Mouse (Mus musculus) CD4-positive helper T cell, adult 2 months (primary cell): ENCODE data around the gene Fbxl16.
"Not testable (repeated sequence)": the region's sequence is repeated elsewhere in the genome, so short reads cannot be mapped to it uniquely, and the experiment has no call there.

Experiments
- DNase-seq: peaks from one replicate; pipeline ENCODE4 v3.0.0-alpha.2; 2012; ENCODE audit warnings: low read depth, missing footprints, low spot score

Gene Fbxl16

GRCm38 (mm10) chr17:25795609-25796092 is 13.2 kb upstream of the Fbxl16 start, which contains the start of gene AC134908.4:
Gene AC134908.4, minus strand, starts transcription at chr17:25795659.
- no peak for DNase-seq

- no peak for DNase-seq
Observed at GRCm38 (mm10) chr17:25796211-25796771, 12.6 kb upstream of the Fbxl16 start.

GRCm38 (mm10) chr17:25796951-25797369 is 11.9 kb upstream of the Fbxl16 start, which contains the start of gene Metrn:
Gene Metrn, minus strand, starts transcription at chr17:25797136.
- DNase-seq: peak; percentile 84

GRCm38 (mm10) chr17:25801029-25801428 is 7.9 kb upstream of the Fbxl16 start:
- DNase-seq: peak; percentile 82

- DNase-seq: no peak
Observed at GRCm38 (mm10) chr17:25802825-25803517, 5.9 kb upstream of the Fbxl16 start.

GRCm38 (mm10) chr17:25806507-25806906 is 2.4 kb upstream of the Fbxl16 start:
- no peak for DNase-seq

GRCm38 (mm10) chr17:25807452-25807851 is 1.4 kb upstream of the Fbxl16 start:
- not testable (repeated sequence) for DNase-seq

GRCm38 (mm10) chr17:25808028-25808427 is 857 bp upstream of the Fbxl16 start:
- DNase-seq: no peak

- no peak for DNase-seq
Observed at GRCm38 (mm10) chr17:25809606-25810340, 888 bp downstream of the Fbxl16 start.

- DNase-seq: no peak
Observed at GRCm38 (mm10) chr17:25810890-25811289, 2.0 kb downstream of the Fbxl16 start.

GRCm38 (mm10) chr17:25813471-25813870 is 4.6 kb downstream of the Fbxl16 start:
- peak; percentile 76 for DNase-seq

GRCm38 (mm10) chr17:25817662-25818061 is 8.8 kb downstream of the Fbxl16 start:
- DNase-seq: no peak

- no peak for DNase-seq
Observed at GRCm38 (mm10) chr17:25818851-25819780, 10.2 kb downstream of the Fbxl16 start.

GRCm38 (mm10) chr17:25823452-25823851 is 14.6 kb downstream of the Fbxl16 start, which contains the start of gene Wdr24:
Gene Wdr24, plus strand, starts transcription at chr17:25823627.
- DNase-seq: peak; percentile 90

- DNase-seq: no peak
Observed at GRCm38 (mm10) chr17:25824362-25825142, 15.7 kb downstream of the Fbxl16 start.

GRCm38 (mm10) chr17:25825311-25825710 is 16.4 kb downstream of the Fbxl16 start:
- no peak for DNase-seq

- DNase-seq: no peak
Observed at GRCm38 (mm10) chr17:25825984-25826570, 17.2 kb downstream of the Fbxl16 start.

- DNase-seq: no peak
Observed at GRCm38 (mm10) chr17:25827011-25827410, 18.1 kb downstream of the Fbxl16 start.

GRCm38 (mm10) chr17:25827546-25828222 is 18.8 kb downstream of the Fbxl16 start:
- DNase-seq: no peak
